Mouse (Mus musculus): ENCODE results near the gene Osbp2.

The Osbp2 gene

DNA sequence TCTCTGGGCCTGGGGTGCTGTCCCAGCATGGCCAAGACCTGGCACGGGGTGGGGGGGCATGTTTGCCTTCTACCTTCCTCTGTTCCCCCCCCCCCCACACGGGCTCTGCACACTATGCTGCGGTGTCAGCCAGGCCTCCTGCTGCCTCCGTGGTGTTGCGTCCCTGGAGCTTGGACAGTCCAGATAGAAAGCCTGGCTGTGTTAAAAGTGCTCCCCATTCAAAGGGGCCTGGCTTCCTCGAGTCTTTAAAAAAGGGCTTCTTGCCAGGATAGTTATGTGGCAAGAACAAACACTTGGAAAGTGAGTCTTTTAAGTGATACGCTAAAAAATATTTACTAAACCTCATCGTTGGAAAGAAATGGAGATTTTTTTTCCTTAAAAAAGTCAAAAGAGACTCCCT, 159.3 kb downstream of the Osbp2 start:
- in situ Hi-C loops (cut with MboI): no loop called here

DNA sequence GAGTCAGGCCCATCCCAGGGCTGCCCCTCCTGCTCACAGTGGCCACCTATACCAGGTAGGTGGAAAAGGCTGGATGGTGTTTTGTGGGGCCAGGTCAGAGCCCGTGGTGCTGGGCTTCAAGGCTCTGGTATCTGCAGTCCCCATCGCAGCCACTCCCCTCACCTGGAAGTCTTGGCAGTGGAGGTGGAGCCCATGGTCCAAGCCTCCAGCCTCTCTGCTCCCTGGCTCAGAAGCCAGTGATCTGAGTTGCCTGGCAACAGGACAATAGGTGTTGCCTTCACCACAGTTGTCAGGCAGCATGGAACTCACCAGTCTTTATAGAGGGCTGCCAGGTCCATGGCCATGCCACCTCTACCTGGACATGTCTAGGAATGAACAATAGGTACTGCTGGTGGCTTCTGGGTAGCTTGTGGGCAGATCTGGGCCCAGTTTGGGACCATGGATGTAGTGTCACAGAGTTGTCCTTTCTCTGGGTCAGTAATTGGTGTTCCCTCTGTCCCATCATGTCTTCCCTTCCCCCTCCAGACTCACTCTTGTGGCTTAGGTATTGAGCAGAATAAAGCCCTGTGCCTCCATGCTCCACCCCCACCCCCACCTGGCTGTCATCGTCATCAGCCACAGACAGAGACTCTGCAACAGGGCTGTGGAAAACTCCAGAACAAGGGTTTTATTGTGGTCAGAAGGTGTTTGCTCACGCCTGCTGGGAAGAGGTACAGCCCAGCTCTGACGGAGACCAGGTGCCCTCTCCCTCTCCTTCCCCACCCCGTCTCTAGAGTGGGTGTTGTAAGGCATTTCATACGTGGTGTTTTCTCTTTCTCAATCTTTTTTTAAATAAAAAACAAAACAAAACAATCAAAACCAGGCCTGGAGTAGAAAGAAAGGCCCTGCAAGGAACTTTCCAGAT, 160.4 kb downstream of the Osbp2 start:
- in situ Hi-C loops (cut with MboI): no loop called here

DNA sequence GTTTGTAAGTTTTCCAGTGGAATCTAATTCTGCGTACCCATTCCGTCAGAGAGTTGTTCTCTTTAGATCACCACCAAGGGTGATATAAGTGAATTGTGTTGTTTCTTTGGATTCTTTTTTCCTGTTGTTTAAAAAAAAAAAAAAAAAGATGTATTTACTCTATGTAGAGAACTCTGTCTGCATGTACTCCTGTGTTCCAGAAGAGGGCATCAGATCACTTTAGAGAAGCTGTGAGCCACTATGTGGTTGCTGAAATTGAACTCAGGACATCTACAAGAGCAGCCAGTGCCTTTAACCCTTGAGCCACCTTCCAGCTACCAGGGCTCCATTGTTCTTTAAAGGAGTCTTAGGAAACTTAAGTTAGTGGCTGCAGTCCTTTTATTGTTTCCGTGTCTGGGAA, 166.3 kb downstream of the Osbp2 start:
- in situ Hi-C loops (cut with MboI): no loop called here

DNA sequence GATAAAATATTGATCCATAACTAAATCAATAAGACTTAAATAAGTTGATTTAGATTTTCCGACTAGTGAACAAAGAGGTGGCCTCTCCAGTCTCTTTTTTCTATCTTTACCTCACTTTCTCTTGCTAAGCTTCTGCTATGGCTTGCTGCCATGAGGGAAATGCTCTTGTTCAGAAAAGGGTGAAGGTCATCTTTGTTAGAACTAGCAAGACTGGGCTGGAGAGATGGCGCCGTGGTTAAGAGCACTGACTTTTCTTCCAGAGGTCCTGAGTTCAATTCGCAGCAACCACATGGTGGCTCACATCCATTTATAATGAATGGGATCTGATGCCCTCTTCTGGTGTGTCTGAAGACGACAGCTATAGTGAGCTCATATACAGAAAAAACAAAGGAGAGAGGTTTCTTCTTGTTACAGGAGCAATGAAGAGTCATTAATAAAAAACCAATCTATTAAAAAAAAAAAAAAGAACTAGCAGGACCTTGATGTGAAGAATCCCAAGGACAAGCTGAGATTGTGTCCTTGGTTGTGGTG, 167.6 kb downstream of the Osbp2 start:
- in situ Hi-C loops (cut with MboI): no loop called here

DNA sequence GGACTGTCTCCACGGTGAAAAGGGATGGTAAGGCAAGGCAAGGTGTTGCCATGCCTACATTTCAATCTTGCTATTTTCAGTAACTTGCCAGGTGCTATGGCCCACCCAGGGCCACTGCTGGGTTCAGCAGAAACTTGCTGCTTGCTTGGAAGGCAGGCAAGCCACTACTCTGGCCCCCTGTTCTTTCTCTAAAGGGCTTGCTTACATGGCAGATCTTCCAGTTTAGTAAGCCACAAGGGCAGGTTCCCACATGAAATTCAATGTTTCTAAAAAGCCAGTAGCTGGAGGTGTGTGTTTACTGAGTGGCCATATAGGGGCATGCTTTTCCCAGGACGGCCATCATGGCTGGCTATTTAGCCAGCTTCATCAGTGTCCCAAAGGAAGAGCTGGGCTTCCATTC, 172.0 kb downstream of the Osbp2 start:
- in situ Hi-C loops (cut with MboI): no loop called here

DNA sequence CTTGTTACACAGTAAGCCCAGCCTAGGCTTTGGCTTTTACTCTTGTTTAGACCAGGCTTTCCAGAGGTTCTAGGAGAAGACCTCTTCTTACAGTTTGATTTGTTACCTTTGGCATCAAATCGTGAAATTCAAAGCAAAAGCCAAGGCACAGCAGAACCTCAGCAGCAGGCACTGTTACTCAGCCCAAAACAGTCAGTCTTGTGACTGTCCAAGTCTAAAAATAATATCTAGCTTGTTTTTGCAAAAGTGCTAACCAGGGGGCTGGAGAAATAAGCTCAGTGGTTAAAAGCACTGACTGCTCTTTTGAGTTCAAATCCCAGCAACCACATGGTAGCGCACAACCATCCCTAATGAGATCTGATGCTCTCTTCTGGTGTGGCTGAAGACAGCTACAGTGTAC, 176.8 kb downstream of the Osbp2 start:
- in situ Hi-C loops (cut with MboI): no loop called here

DNA sequence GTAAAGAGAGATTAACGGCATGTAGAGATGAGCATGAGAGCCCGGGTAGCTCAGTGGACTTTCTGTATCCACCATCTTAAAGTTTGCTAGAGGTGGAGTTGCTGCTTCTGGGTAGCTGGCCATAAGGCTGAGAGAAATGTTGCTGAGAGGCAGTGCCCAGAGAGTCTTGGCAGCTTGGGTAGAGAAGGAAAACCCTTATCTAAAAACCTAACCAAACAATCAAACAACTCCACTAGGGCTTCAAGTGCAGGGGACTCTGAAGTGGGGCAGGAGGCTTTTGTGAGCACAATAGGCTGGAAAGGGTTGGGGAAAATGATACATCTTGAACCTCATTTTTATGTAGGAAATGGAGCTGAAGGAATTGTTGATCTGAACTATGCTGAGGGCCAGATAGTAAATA, 177.4 kb downstream of the Osbp2 start:
- in situ Hi-C loops (cut with MboI): no loop called here

DNA sequence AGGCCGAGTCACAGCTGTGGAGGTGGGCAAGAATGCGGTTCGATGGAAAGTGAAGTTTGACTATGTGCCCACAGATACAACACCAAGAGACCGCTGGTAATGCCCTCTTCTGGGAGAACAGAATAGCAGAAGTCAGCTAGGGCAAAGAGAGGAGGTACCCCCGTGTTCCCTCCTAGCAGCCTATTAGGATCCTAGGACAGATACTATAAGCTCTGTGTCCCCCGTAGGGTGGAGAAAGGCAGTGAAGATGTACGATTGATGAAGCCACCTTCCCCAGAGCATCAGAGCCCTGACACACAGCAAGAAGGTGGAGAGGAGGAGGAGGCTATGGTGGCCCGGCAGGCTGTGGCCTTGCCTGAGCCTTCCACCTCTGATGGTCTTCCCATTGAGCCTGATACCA, 178.3 kb downstream of the Osbp2 start:
- in situ Hi-C loops (cut with MboI): no loop called here

DNA sequence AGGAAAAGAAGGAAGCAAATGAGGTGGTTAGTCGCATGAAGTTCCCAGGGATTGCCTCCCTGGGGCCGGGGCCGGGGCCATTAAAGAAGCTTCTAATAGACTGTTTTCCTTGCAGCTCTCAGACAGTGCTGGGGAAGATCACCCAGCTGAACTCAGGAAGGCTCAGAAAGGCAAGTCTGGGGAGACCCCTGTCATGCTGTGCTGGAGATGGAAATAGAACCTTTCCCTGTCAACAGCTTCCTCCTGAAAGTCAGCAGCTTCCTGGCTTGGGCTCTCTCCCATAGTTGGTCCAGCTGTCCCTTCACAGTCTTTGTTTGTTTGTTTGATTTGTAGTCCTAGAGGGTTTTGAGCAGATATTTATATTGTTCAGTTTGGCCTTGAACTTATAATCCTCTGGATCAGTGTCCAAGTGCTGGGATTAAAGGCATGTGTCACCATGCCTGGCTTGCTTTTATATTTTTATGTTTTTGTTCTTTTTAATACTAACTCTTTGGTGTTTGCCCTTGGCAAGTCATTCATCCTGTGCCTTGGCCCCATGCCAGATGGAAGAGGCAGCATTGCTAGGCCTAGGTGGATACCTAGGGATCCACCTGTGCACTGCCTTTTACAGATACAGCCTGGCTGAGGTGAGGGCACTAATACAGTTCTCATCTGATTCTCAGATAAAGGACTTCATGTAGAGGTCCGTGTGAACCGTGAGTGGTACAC, 178.8 kb downstream of the Osbp2 start:
- in situ Hi-C loops (cut with MboI): no loop called here

DNA sequence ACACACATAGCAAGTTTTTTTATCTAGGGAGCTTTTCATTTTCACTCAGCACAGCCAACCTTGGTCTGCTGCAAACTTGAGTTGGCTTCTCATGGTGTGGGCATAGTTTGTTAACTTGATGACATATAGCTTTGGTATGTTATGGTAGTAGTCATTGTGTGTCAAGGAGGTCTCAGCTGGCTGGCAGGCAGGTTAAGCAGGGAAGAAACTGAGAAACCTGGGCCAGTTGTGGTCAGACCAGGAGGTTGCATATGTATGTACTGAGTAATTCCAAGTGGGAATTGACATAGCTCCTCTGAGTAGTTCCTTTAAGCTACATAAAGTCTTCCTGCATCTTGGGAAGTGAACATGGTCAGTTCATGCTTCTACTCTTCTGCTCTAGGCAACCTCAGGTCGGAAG, 179.5 kb downstream of the Osbp2 start:
- in situ Hi-C loops (cut with MboI): no loop called here

DNA sequence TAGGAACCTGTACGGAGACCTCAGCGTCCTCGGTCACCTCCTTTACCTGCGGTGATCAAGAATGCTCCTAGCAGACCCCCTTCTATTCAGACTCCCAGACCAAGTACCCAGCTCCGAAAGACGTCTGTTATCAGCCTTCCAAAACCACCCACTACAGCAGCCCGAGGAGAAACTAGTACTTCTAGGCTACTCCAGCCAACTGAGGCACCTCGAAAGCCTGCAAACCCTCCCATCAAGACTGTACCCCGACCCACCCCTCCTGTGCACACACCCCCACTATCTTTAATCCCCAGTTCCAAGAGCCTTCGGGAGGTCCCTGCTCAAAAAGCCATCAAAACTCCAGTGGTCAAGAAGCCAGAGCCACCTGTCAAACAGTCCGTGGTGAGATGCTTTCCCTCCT, 180.0 kb downstream of the Osbp2 start:
- in situ Hi-C loops (cut with MboI): no loop called here

DNA sequence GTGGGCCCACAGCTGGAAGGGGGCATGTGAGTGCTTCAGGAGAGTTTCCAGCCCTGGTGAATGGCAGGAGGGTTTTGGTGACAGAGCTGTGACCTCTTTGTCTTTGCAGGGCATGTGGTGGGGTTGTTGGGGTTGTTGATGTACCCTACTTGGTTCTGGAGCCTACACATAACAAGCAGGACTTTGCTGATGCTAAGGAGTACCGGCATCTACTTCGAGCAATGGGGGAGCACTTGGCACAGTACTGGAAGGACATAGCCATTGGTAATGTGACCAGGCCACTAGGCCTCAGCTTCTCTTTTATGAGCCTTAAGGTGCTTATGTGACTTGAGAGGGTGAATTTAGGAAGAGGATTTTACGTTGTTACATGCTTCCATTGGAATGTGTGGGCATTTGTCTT, 183.9 kb downstream of the Osbp2 start:
- in situ Hi-C loops (cut with MboI): no loop called here

DNA sequence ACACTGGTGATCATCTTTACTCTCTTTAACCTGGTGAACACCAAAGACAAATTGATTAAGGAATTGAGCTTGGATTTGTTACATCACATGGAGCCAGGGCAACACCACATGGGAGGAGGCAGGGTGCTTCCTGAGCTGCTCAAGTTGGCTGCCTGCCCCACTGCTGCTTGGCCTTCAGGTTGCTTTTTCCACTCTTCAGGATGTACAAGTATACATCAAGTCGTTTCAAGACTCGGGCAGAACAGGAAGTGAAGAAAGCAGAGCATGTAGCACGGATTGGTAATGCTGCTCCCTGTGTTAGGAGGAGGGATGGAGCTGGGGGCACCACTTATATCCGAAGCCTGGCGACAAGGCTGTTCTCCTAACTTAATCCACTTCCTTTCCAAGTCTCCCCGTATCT, 186.5 kb downstream of the Osbp2 start:
- in situ Hi-C loops (cut with MboI): no loop called here

DNA sequence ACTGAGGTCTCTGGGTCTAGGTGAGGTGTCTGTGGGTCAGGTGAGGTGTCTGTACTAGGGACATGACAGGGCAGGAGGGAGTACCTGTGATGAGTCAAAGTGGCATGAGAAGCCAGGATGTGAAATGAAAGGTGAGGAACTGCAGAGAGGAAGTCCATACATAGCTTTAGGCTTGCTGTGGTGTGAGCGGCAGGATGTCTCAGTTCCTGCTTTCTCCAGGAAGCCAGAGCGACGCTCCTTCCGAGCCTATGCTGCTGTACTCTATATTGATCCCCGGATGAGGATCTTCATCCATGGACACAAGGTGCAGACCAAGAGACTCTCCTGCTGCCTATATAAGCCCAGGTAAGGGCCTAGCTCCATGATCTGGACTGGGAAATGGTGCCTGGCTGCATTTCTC, 187.3 kb downstream of the Osbp2 start:
- in situ Hi-C loops (cut with MboI): no loop called here

DNA sequence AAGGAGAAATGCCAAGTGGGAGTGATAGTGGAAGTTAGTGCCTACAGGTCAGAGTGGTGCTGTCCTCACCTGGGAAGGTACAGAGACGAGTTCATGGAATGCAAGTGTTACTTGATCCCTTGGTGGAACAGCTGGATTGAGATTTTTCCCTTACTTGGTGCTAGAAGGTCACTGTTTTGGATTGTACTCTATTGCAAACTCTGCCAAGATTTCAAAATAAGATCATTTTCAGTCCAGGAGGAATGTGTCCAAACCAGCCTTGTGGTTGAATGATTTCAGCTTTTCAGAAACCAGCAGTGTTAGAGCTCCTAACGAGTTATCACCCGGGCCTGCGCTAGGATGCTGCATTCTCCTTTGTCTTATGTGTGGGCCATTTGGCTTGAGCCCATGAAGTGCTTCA, 189.2 kb downstream of the Osbp2 start:
- in situ Hi-C loops (cut with MboI): loop anchor here (25.0 kb wide), 1 partner anchor 412 kb away; the partner anchor contains the start of gene Drg1

DNA sequence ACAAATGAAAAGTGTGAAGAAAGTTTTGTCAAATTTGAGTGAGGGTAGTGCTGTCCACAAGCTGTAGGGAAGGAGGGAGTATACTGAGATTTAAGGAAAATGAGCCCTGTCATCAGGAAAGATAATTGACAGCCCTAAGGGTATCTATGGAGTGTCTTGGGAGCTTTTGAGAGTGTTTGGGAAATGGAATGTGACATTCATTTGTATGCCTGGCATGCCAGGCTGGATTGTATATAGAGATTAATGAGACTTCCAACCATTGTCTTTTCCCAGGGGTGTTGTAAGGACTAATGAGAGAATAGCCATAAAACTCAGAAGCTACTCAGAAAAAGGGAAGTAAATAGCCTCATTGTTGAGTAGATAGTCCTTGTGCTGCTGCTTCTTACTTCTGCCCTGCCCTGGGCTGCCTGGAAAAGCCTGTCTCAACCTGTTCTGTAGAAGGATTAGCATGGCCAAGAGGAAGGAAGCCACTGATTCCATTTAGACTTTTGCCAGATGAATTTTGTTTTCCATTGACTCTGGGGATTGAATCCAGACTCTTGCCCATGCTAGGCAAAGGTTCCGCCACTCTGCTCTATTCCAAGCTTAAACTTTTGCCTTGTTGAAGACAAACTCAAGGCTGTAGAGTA, 192.6 kb downstream of the Osbp2 start:
- in situ Hi-C loops (cut with MboI): loop anchor here (25.0 kb wide), 1 partner anchor 409 kb away; the partner anchor contains the start of gene Drg1

DNA sequence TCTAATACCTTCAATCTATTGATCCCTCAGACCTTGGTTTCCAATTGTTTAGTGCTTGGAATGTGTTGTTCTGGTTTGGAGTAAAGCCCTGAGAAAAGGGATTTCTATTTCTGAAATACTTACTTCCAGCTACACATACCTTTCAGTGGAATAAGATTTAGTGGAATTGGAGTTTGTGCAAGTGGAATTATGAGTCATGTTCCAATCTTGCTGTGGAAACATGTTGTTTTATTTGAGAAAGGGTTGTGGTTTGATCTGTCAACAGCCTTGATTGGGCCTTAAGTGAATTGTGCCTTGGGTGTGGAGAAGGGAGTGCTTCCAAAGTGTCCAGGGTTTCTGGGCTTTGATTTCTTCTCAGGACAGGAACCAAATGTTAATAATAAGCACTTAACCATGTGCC, 193.9 kb downstream of the Osbp2 start:
- in situ Hi-C loops (cut with MboI): loop anchor here (25.0 kb wide), 1 partner anchor 408 kb away; the partner anchor contains the start of gene Drg1

DNA sequence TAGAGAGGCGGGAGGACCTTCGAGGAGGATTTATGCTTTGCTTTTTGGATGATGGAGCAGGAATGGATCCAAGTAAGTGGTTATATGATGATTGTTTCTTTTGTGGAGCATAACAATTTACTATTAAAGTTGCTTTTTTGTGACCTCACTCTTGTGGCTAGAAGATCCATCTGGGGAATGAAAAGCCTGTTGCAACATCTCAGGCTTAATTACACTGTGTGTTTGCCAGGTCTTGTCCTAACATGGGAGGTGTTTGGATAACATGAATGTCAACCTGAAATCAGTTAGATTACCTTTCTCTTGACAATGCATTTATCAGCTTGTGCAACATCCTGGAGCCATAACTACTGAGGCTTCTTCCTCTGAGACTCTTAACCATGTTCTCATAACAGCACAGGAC, 194.9 kb downstream of the Osbp2 start:
- in situ Hi-C loops (cut with MboI): loop anchor here (25.0 kb wide), 1 partner anchor 406 kb away; the partner anchor contains the start of gene Drg1

DNA sequence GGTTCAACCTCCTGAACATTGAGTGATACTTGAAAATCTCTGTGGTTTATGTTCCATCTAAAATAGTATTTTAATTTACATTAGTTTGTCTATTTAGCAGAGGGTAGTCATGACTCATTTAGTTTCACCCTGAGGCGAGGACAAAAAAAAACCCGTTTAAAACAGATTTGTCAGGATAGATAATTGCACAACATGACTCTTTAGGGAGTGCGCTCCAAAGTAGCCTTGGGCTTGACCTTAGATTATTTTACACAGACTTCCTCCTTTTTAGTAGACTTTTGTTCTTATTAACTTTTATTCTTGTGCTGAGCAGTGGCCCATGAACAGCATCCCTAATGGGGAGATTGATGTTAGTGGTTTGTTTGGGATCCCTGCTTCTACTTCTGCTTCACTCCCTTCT, 196.2 kb downstream of the Osbp2 start:
- in situ Hi-C loops (cut with MboI): loop anchor here (25.0 kb wide), 1 partner anchor 405 kb away; the partner anchor contains the start of gene Drg1

DNA sequence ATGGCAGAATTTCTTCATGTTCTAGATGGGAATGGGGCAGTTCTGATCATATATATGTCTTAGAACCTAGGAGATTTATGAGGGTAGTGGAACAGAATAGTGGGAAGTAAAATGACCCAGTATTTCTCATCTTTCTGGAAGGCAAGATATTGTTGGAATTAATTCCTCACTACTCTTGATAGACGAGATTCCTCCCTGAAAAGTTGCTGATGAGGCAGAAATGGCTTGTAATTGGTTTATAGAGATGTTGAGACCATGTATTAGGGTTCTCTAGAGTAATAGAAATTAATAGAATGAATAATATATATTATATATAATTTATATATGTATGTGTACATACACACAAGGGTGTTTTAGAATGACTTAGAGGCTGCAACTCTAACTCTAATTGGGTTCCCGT, 201.7 kb downstream of the Osbp2 start:
- in situ Hi-C loops (cut with MboI): loop anchor here (25.0 kb wide), 1 partner anchor 400 kb away; the partner anchor contains the start of gene Drg1

Data from mature B cell (primary cell).